Comparison of ENCODE assay signal across 8 mouse cellular contexts in genomic region chr8:69973442-69974161, GRCm38 (mm10). TPM values are rescaled to one million over a fixed set of nuclear protein-coding genes. Genes with fewer than 3 reads are reported as not detected.
DNase-seq lines count a peak whose midpoint lies in the region; ATAC-seq and TF ChIP-seq lines count a peak whose summit lies in the region.

No protein-coding gene starts in this region.

- H3K36me3 ChIP-seq in hindbrain, embryonic 15.5 days: no peaks in the 10 kb centered on the region
- H3K36me3 ChIP-seq in limb, embryonic 13.5 days: no peaks in the 10 kb centered on the region
- no peaks in the 10 kb centered on the region for H3K36me3 ChIP-seq in midbrain, embryonic 15.5 days (replicated peaks)
- H3K36me3 ChIP-seq in stomach, embryonic 14.5 days (ENCODE audit: control insufficient read depth, insufficient read depth, low read length): no peaks in the 10 kb centered on the region

- intact Hi-C loops in gastrocnemius, adult 2 months (cut with DNase I): loop anchor here (2.0 kb wide), 1 partner anchor 21 kb away; no protein-coding TSS in a partner anchor

- peak overlapping the region; percentile 81 for H3K4me3 ChIP-seq in cerebellum, adult 2 months (replicated peaks; ENCODE audit: insufficient read depth, low read depth, low read length)
- H3K4me3 ChIP-seq in gastrocnemius, adult 2 months: peak overlapping the region; percentile 100
- H3K4me3 ChIP-seq in hindbrain, embryonic 15.5 days: peak overlapping the region; percentile 96
- H3K4me3 ChIP-seq in limb, embryonic 13.5 days: peak overlapping the region; percentile 98
- H3K4me3 ChIP-seq in midbrain, embryonic 15.5 days: peak overlapping the region; percentile 81
- peak overlapping the region; percentile 99 for H3K4me3 ChIP-seq in stomach, embryonic 14.5 days (ENCODE audit: low read depth, low read length)

- WGBS in cerebellum, adult 2 months: under 1% methylated on average over 68 of the region's 68 CpGs
- WGBS in hindbrain, embryonic 15.5 days: 0% methylated on average over 59 of the region's 68 CpGs
- whole genome bisulfite sequencing in limb, embryonic 13.5 days: under 1% methylated on average over 58 of the region's 68 CpGs
- WGBS in midbrain, embryonic 15.5 days: 2% methylated on average over 63 of the region's 68 CpGs
- WGBS in stomach, embryonic 14.5 days: under 1% methylated on average over 55 of the region's 68 CpGs

- TF ChIP-seq POLR2A in cerebellum, adult 2 months (IDR thresholded peaks at IDR 0.05; ENCODE audit: borderline replicate concordance, insufficient read depth, low read length): no peak

- peak overlapping the region; percentile 65 for H3K27ac ChIP-seq in cerebellum, adult 2 months (ENCODE audit: insufficient read depth, low read length)
- H3K27ac ChIP-seq in gastrocnemius, adult 2 months: peak overlapping the region; percentile 98
- peak overlapping the region; percentile 80 for H3K27ac ChIP-seq in hindbrain, embryonic 15.5 days (replicated peaks)
- peak overlapping the region; percentile 85 for H3K27ac ChIP-seq in limb, embryonic 13.5 days
- H3K27ac ChIP-seq in midbrain, embryonic 15.5 days: peak overlapping the region; percentile 73
- peak overlapping the region; percentile 89 for H3K27ac ChIP-seq in stomach, embryonic 14.5 days (ENCODE audit: low read length)

- H3K4me1 ChIP-seq in cerebellum, adult 2 months (ENCODE audit: control insufficient read depth, insufficient read depth, low read length): peaks cover 9% of the 10 kb centered on the region
- peaks cover 37% of the 10 kb centered on the region for H3K4me1 ChIP-seq in hindbrain, embryonic 15.5 days (replicated peaks)
- peaks cover 43% of the 10 kb centered on the region for H3K4me1 ChIP-seq in limb, embryonic 13.5 days
- H3K4me1 ChIP-seq in midbrain, embryonic 15.5 days: peaks cover 36% of the 10 kb centered on the region
- H3K4me1 ChIP-seq in stomach, embryonic 14.5 days (ENCODE audit: control insufficient read depth, insufficient read depth, low read length): peaks cover 31% of the 10 kb centered on the region

- peak overlapping the region; percentile 95 for H3K4me2 ChIP-seq in hindbrain, embryonic 15.5 days
- peak overlapping the region; percentile 86 for H3K4me2 ChIP-seq in limb, embryonic 13.5 days (replicated peaks)
- peak overlapping the region; percentile 87 for H3K4me2 ChIP-seq in midbrain, embryonic 15.5 days
- peak overlapping the region; percentile 84 for H3K4me2 ChIP-seq in stomach, embryonic 14.5 days (replicated peaks; ENCODE audit: low read depth, low read length)

- ATAC-seq in hindbrain, embryonic 15.5 days (ENCODE audit: low FRiP score, low read depth): peak; percentile 60; the same call in 1 of the 2 replicates
- peak; percentile 20 for ATAC-seq in limb, embryonic 13.5 days (ENCODE audit: low FRiP score, low read depth)
- peak; percentile 70 for ATAC-seq in midbrain, embryonic 15.5 days (replicated peaks)
- peak; percentile 12; the same call in 1 of the 2 replicates for ATAC-seq in stomach, embryonic 14.5 days (ENCODE audit: insufficient number of reproducible peaks, insufficient read depth, low FRiP score, low read depth)

- no peaks in the 10 kb centered on the region for H3K27me3 ChIP-seq in cerebellum, adult 2 months (ENCODE audit: control insufficient read depth, insufficient read depth, low read length)
- no peaks in the 10 kb centered on the region for H3K27me3 ChIP-seq in hindbrain, embryonic 15.5 days
- no peaks in the 10 kb centered on the region for H3K27me3 ChIP-seq in limb, embryonic 13.5 days
- H3K27me3 ChIP-seq in midbrain, embryonic 15.5 days (replicated peaks): no peaks in the 10 kb centered on the region
- H3K27me3 ChIP-seq in stomach, embryonic 14.5 days (ENCODE audit: control insufficient read depth, insufficient read depth, low read length): no peaks in the 10 kb centered on the region

- peak overlapping the region; percentile 86 for H3K9ac ChIP-seq in hindbrain, embryonic 15.5 days
- H3K9ac ChIP-seq in limb, embryonic 13.5 days: peak overlapping the region; percentile 93
- H3K9ac ChIP-seq in midbrain, embryonic 15.5 days: peak overlapping the region; percentile 66
- H3K9ac ChIP-seq in stomach, embryonic 14.5 days (replicated peaks; ENCODE audit: low read depth, low read length): peak overlapping the region; percentile 94

- no peaks in the 10 kb centered on the region for H3K9me3 ChIP-seq in hindbrain, embryonic 15.5 days
- no peaks in the 10 kb centered on the region for H3K9me3 ChIP-seq in limb, embryonic 13.5 days
- no peaks in the 10 kb centered on the region for H3K9me3 ChIP-seq in midbrain, embryonic 15.5 days
- no peaks in the 10 kb centered on the region for H3K9me3 ChIP-seq in stomach, embryonic 14.5 days (ENCODE audit: control insufficient read depth, low read depth, low read length)

- no peak for TF ChIP-seq CTCF in cerebellum, adult 2 months (IDR thresholded peaks at IDR 0.05; ENCODE audit: borderline replicate concordance, insufficient read depth, low read depth, low read length)
- no peak for TF ChIP-seq CTCF in gastrocnemius, adult 2 months (IDR thresholded peaks at IDR 0.05)

- peak; percentile 6 to 12 for DNase-seq in left cerebral cortex, adult 18-20 months (ENCODE audit: low spot score in 2 of 2)
- no peak for DNase-seq in left cerebral cortex, adult 9 months (ENCODE audit: low spot score in 2 of 2)
- DNase-seq in cerebellum, adult 2 months: peak; percentile 54 to 63
- DNase-seq in gastrocnemius, adult 2 months: peak; percentile 77

RNA-seq across cellular contexts. Expression of gene Gatad2a, which starts 22.6 kb away (rescaled TPM):
- 10 to 100 TPM; 28.7 TPM for total RNA-seq in left cerebral cortex, adult 18-20 months (2021)
- 31.9 and 36.9 TPM in 2 replicates for polyA plus RNA-seq in cerebellum, adult 2 months (2012; rRNA removed)
- total RNA-seq in gastrocnemius, adult 2 months (2021): 10 to 100 TPM; 26.5 to 32.6 TPM
- polyA plus RNA-seq in hindbrain, embryonic 15.5 days (2015; fragmentation: Nextera tagmentation; extraction: Ambion mirVana): 31.7 and 33.1 TPM in 2 replicates
- 37.7 and 40.7 TPM in 2 replicates for polyA plus RNA-seq in limb, embryonic 13.5 days (2015; fragmentation: Nextera tagmentation; extraction: Ambion mirVana)
- 27.2 and 31.7 TPM in 2 replicates for polyA plus RNA-seq in midbrain, embryonic 15.5 days (2015; fragmentation: Nextera tagmentation; extraction: Ambion mirVana)
- polyA plus RNA-seq in stomach, embryonic 14.5 days (2014; fragmentation: Nextera tagmentation; extraction: Ambion mirVana): 46.5 and 49.6 TPM in 2 replicates

Comparison
In these comparisons a context has a peak if more than half of its experiments do, and no peak if none do; other contexts are left out.
1. DNase-seq: peak in left cerebral cortex, adult 18-20 months (2 of 2), cerebellum, adult 2 months (2 of 2) and gastrocnemius, adult 2 months (single experiment); none in left cerebral cortex, adult 9 months (0 of 2).
2. ATAC-seq: peak in every context shown above with its lines; median percentile 70 in midbrain, embryonic 15.5 days; 60 in hindbrain, embryonic 15.5 days; 20 in limb, embryonic 13.5 days; 12 in stomach, embryonic 14.5 days.
3. Peak in every context shown above with its lines, with median percentiles within 50 percentile points of each other: H3K27ac ChIP-seq, H3K4me3 ChIP-seq, H3K4me2 ChIP-seq and H3K9ac ChIP-seq.